In genomic region chr6:91741046-91741445, GRCm38 (mm10) we compare ENCODE assay signal across 8 mouse cellular contexts. TPM values are rescaled to one million over a fixed set of nuclear protein-coding genes. Genes with fewer than 3 reads are reported as not detected.
A peak's percentile ranks its signal among the peaks of the same experiment; 100 is the strongest.
DNase-seq lines count a peak whose midpoint lies in the region; ATAC-seq and TF ChIP-seq lines count a peak whose summit lies in the region.

No protein-coding gene starts in this region.

- peak overlapping the region; percentile 40 for H3K27ac ChIP-seq in bone marrow macrophage, adult 2 months (ENCODE audit: insufficient read depth, low read depth, low read length)
- H3K27ac ChIP-seq in hindbrain, embryonic 13.5 days = 0 out of 2 replicates have a peak overlapping the region, but pooled peaks have one; percentile 6
- no peak overlapping the region for H3K27ac ChIP-seq in limb, embryonic 13.5 days
- no peak overlapping the region for H3K27ac ChIP-seq in midbrain, postnatal 0 days (ENCODE audit: low read depth, low read length)
- H3K27ac ChIP-seq in stomach, embryonic 15.5 days = 0 out of 2 replicates have a peak overlapping the region, but pooled peaks have one; percentile 22

- TF ChIP-seq CTCF in bone marrow macrophage, adult 2 months (IDR thresholded peaks at IDR 0.05; ENCODE audit: low read depth, low read length) = peak; percentile 99
- peak; percentile 99 for TF ChIP-seq CTCF in midbrain, postnatal 0 days (IDR thresholded peaks at IDR 0.05)

- H3K27me3 ChIP-seq in hindbrain, embryonic 13.5 days = no peaks in the 10 kb centered on the region
- no peaks in the 10 kb centered on the region for H3K27me3 ChIP-seq in limb, embryonic 13.5 days
- H3K27me3 ChIP-seq in midbrain, postnatal 0 days (ENCODE audit: insufficient read depth, low read length) = no peaks in the 10 kb centered on the region
- H3K27me3 ChIP-seq in stomach, embryonic 15.5 days (replicated peaks) = no peaks in the 10 kb centered on the region

- H3K4me3 ChIP-seq in bone marrow macrophage, adult 2 months (ENCODE audit: insufficient read depth, low read length) = no peak overlapping the region
- no peak overlapping the region for H3K4me3 ChIP-seq in hindbrain, embryonic 13.5 days
- no peak overlapping the region for H3K4me3 ChIP-seq in limb, embryonic 13.5 days
- no peak overlapping the region for H3K4me3 ChIP-seq in midbrain, postnatal 0 days (ENCODE audit: low read depth, low read length)
- no peak overlapping the region for H3K4me3 ChIP-seq in stomach, embryonic 15.5 days (replicated peaks)

- H3K4me2 ChIP-seq in hindbrain, embryonic 13.5 days = no peak overlapping the region
- no peak overlapping the region for H3K4me2 ChIP-seq in limb, embryonic 13.5 days (replicated peaks)
- H3K4me2 ChIP-seq in midbrain, postnatal 0 days (ENCODE audit: low read depth, low read length, poor library complexity, severe bottlenecking) = no peak overlapping the region
- no peak overlapping the region for H3K4me2 ChIP-seq in stomach, embryonic 15.5 days

- WGBS in hindbrain, embryonic 13.5 days = 68% methylated on average over 11 of the region's 11 CpGs
- 64% methylated on average over 11 of the region's 11 CpGs for WGBS in limb, embryonic 13.5 days
- WGBS in midbrain, postnatal 0 days = 57% methylated on average over 11 of the region's 11 CpGs
- 62% methylated on average over 11 of the region's 11 CpGs for WGBS in stomach, embryonic 15.5 days

- peak; percentile 68 for ATAC-seq in erythroblast, adult 5-6 weeks (replicated peaks; ENCODE audit: low FRiP score, poor library complexity, severe bottlenecking)
- ATAC-seq in hindbrain, embryonic 13.5 days (ENCODE audit: low FRiP score) = peak; percentile 77; the same call in 1 of the 2 replicates
- peak; percentile 34; the same call in 1 of the 2 replicates for ATAC-seq in limb, embryonic 13.5 days (ENCODE audit: low FRiP score, low read depth)
- peak; percentile 76; the same call in 1 of the 2 replicates for ATAC-seq in midbrain, postnatal 0 days (ENCODE audit: low FRiP score)
- peak; percentile 45 for ATAC-seq in stomach, embryonic 15.5 days (ENCODE audit: insufficient read depth, low FRiP score, low read depth)

- H3K36me3 ChIP-seq in hindbrain, embryonic 13.5 days = peaks cover 88% of the 10 kb centered on the region
- H3K36me3 ChIP-seq in limb, embryonic 13.5 days = peaks cover 84% of the 10 kb centered on the region
- peaks cover 71% of the 10 kb centered on the region for H3K36me3 ChIP-seq in midbrain, postnatal 0 days (ENCODE audit: insufficient read depth, low read length)
- H3K36me3 ChIP-seq in stomach, embryonic 15.5 days = peaks cover 29% of the 10 kb centered on the region

- H3K9me3 ChIP-seq in hindbrain, embryonic 13.5 days = no peaks in the 10 kb centered on the region
- no peaks in the 10 kb centered on the region for H3K9me3 ChIP-seq in limb, embryonic 13.5 days
- H3K9me3 ChIP-seq in midbrain, postnatal 0 days (ENCODE audit: low read length) = no peaks in the 10 kb centered on the region
- no peaks in the 10 kb centered on the region for H3K9me3 ChIP-seq in stomach, embryonic 15.5 days

- TF ChIP-seq POLR2A in bone marrow macrophage, adult 2 months (IDR thresholded peaks at IDR 0.05; ENCODE audit: borderline replicate concordance, low read depth, low read length) = no peak

- peaks cover 18% of the 10 kb centered on the region for H3K4me1 ChIP-seq in bone marrow macrophage, adult 2 months (ENCODE audit: control insufficient read depth, insufficient read depth, low read length)
- peaks cover 11% of the 10 kb centered on the region for H3K4me1 ChIP-seq in hindbrain, embryonic 13.5 days (replicated peaks)
- 0 out of 2 replicates have a peak, but pooled peaks cover 8% of the 10 kb centered on the region for H3K4me1 ChIP-seq in limb, embryonic 13.5 days
- no peaks in the 10 kb centered on the region for H3K4me1 ChIP-seq in midbrain, postnatal 0 days (ENCODE audit: insufficient read depth, low read length)
- H3K4me1 ChIP-seq in stomach, embryonic 15.5 days = peaks cover 26% of the 10 kb centered on the region

- H3K9ac ChIP-seq in hindbrain, embryonic 13.5 days = no peak overlapping the region
- no peak overlapping the region for H3K9ac ChIP-seq in limb, embryonic 13.5 days
- no peak overlapping the region for H3K9ac ChIP-seq in midbrain, postnatal 0 days (replicated peaks; ENCODE audit: low read length, poor library complexity, severe bottlenecking)
- no peak overlapping the region for H3K9ac ChIP-seq in stomach, embryonic 15.5 days

- DNase-seq in left cerebral cortex, adult 18-20 months (ENCODE audit: low spot score in 2 of 2) = peak; percentile 55 to 62
- no peak for DNase-seq in left cerebral cortex, adult 11 months (ENCODE audit: low spot score)
- DNase-seq in midbrain, postnatal 0 days (ENCODE audit: low spot score) = peak; percentile 64

RNA-seq across cellular contexts. Expression of gene Slc6a6, which starts 57.2 kb away (rescaled TPM):
- 100 to 1,000 TPM; 134 to 137 TPM for total RNA-seq in left cerebral cortex, adult 18-20 months (2021)
- 510 and 575 TPM in 2 replicates for polyA plus RNA-seq in bone marrow macrophage, adult 2 months (2012; ENCODE audit: insufficient read depth, insufficient read length, missing spikeins)
- total RNA-seq in erythroblast, adult 5-6 weeks (2015; ENCODE audit: low replicate concordance) = 12.1 and 15.0 TPM in 2 replicates
- 7.1 and 11.6 TPM in 2 replicates for total RNA-seq in erythroblast, adult 5-6 weeks (2017; ENCODE audit: low replicate concordance)
- 91.0 and 98.3 TPM in 2 replicates for polyA plus RNA-seq in hindbrain, embryonic 13.5 days (2015; fragmentation: Nextera tagmentation; extraction: Ambion mirVana)
- polyA plus RNA-seq in limb, embryonic 13.5 days (2015; fragmentation: Nextera tagmentation; extraction: Ambion mirVana) = 48.7 and 51.1 TPM in 2 replicates
- 105 and 147 TPM in 2 replicates for total RNA-seq in midbrain, postnatal 0 days (2014; rRNA removed)
- 123 and 146 TPM in 2 replicates for polyA plus RNA-seq in midbrain, postnatal 0 days (2015; fragmentation: Nextera tagmentation; extraction: Ambion mirVana)
- 54.6 and 63.0 TPM in 2 replicates for polyA plus RNA-seq in stomach, embryonic 15.5 days (2015; fragmentation: Nextera tagmentation; extraction: Ambion mirVana)

Comparison
In these comparisons a context has a peak if more than half of its experiments do, and no peak if none do; other contexts are left out.
1. H3K27ac ChIP-seq: peak in bone marrow macrophage, adult 2 months (single experiment), hindbrain, embryonic 13.5 days (single experiment) and stomach, embryonic 15.5 days (single experiment); none in limb, embryonic 13.5 days (single experiment) and midbrain, postnatal 0 days (single experiment).
2. Peak in every context shown above with its lines, with median percentiles within 50 percentile points of each other: ATAC-seq.